Mouse (Mus musculus) spleen, adult 2 months (tissue): ENCODE measurements around the gene Tmf1.

Experiments used
- CTCF ChIP-seq: fragments of 200-500 bp; IDR thresholded peaks from 2 replicates; pipeline ENCODE4 v1.5.1; 2011; ENCODE audit warnings: mild to moderate bottlenecking, inconsistent platforms; ENCODE audit not compliant: insufficient read depth, insufficient read length, insufficient replicate concordance; ENCODE audit errors: extremely low read depth
- POLR2A ChIP-seq: fragments of 200-500 bp; IDR thresholded peaks from 2 replicates; pipeline ENCODE4 v1.6.1; 2011; ENCODE audit warnings: low read depth, low read length, inconsistent platforms

DNA sequence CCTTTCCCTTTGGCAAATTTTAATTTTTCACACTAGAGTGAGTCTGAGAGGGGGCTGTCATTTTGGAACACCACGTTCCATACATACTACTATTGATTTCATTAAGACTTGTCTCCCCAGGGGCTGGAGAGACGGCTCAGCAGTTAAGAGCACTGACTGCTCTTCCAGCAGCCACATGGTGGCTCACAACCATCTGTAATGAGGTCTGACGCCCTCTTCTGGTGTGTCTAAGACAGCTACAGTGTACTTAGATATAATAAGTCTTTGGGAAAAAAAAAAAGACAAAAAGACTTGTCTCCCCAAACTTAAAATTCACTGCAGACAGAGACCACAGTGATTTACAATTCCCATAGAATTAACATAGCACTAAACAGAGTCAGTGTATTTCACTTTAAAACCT, 21.5 kb upstream of the Tmf1 start:
- TF ChIP-seq POLR2A = no peak
- no peak for TF ChIP-seq CTCF
